Mouse (Mus musculus) urinary bladder, adult 18-20 months (tissue): Measurements from ENCODE around the gene Sdk2.

Experiments
- DNase-seq, 2 experiments: peaks; one replicate each; pipeline ENCODE4 v3.0.0; 2022; ENCODE audit warnings: low spot score in 2 of 2, mixed read lengths in 2 of 2

Gene Sdk2

DNA sequence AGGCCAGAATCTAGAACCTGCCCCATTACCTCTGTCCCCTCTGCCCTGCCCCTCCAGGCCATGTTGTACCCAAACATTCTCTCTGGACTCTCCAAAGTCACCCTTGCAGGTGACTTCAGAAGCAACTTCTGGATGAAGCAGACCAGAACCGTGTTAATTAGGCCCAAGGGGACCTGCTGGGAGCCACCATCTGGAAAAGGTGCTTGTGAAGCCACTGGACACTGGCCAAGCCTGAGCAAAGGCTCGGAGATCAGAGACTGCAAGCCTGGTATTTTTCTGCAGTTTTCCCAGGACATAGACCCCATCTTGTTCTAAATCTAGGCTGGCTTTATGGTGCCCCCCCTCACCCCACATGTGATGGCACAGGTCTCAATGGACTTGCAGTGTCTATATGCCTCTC, 138.0 kb downstream of the Sdk2 start:
- no peak for DNase-seq

DNA sequence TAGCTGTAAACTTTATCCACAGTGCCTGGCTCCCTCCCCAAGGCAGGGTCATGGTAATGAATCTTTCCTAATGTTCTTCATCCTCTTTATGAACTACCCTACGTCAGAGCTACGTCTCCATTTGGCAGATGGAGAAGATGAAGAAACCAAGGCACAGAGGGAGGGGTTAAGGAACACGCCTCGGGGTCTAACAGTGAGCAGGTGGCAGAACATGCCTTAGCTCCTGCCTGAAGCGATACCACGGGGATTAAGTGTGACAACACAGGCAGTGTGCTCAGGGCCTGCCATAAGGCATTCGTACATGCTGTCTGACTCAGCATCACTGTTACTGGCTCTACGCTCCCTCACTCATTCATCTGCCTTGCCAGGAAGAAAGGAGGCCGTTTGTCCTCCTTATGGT, 138.6 kb downstream of the Sdk2 start:
- no peak for DNase-seq

DNA sequence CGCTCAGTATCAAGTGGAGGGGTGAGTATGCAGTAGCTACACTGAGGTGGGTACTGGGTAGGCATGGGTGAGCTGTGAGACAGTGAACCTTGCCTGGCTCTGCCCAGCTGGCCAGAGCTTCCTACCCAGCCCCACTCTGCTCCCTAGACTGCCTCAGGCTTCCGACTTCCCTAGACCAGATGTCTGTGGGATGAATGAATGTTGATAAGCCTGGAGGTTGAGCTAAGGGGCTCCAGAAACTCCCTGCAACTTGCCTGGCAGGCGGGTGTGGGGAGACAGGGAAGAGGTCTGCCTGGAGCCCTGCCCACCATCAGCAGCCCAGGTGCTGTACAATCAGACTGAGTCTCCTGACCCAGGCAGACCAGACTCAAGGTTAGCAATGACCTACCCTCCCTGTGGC, 139.0 kb downstream of the Sdk2 start:
- no peak for DNase-seq

DNA sequence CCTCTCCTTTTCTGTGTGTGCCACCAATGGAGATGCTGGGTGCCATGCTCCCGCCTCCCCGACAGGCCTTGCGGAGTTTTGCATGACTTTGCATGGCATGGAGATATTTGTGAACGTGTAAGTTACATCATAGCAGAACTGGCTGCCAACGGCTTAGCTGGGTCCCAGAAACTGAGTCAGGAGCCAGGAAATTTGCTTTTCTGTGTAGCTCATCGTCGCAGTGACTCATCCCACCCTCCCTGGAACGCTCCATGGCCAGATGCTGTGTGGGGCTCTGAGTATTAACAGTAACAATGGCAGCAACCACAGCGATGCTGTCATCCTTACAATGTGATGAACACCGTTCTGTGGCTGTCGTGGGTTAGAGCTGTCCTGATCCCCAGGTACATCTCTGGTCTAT, 139.6 kb downstream of the Sdk2 start:
- peak in 1 of 2 experiments; percentile 15 for DNase-seq

DNA sequence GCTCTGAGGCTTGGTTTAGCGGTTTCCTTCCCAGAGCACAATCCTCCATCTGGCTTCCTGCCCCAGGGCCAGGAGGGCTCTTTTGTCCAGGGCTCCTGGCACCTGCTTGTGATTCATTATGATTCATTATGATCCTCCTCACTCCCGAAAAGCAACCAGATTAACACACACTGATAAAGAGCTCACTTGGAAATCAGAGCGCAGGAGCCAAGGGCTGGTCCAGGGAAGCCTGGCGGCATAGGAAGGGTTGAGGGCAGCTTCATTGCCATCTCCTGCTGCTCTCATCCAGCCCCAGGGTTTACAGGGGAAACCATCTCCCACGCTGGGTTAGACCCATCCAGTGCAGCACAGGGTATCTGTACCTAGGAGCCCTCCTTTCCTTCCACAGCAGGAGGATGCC, 143.7 kb downstream of the Sdk2 start:
- DNase-seq: no peak

DNA sequence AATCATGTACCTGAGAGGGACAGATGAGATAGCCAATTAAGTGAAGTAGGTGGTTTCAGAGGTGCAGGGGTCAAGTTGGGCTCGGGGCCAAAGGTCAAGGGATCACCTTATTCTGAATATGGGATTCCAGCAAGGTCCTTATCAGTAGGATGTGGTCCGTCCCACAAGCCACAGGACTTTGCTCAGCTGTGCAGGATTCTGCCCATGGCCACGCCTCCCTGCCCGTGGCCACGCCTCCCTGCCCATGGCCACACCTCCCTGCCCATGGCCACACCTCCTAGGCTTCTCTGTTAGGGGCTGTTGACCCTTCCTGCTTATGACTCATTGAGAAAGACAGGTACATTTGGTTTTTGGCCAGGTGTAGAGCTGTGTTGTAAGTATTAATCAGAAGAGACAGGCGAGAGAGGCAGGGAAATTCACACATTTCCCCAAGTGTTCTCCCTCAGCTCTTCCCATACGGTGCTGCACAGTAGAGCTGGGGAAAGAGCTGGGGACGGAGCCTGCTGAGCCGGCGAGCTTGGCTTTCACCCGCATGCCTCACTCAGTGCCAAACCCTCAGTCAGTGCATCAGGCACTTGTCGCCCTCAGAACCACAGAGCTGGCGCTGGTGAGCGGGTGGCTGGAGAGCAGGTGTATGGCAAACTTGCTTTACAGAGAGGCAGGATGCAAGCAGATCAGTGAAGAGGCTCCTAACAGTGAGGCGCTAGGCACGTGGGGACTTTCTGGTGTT, 163.6 kb downstream of the Sdk2 start:
- DNase-seq: no peak

DNA sequence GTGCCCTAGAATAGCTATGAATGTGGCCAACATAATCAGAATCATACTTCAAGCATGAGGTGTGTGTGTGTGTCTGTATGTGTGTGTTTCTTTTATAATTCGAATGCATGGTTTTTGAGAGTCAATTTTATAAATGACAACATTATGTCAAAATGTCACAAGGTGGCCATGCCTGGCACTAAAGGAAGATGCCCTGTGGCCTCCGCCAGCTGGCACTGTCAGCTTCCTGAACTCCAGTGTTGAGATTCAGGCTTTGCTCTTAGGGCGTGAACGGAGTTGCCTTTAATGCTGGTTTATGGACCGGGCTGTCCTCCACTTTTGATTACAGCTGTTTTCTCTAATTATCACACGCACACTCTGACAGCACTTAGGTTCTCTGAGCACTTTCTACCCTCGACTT, 164.9 kb downstream of the Sdk2 start:
- no peak for DNase-seq

DNA sequence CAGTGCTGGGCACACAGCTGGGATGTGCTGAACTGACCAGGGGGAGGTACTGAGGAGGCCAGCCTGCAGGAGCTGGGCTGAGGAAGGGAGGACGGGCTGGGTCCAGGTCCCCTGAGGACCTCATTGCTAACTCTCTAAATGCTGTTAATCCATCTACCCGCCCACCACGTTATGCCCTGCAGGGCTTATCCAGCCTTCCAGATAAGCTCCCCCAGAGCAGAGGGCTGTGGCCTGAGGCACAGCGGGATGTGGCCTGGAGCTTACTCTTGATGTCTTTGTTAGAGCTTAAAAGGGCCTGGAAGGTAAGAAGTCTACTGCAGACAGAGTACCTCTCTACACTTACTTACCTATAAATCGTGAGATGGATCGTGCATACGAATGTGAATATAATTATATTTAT, 168.2 kb downstream of the Sdk2 start:
- DNase-seq: no peak

DNA sequence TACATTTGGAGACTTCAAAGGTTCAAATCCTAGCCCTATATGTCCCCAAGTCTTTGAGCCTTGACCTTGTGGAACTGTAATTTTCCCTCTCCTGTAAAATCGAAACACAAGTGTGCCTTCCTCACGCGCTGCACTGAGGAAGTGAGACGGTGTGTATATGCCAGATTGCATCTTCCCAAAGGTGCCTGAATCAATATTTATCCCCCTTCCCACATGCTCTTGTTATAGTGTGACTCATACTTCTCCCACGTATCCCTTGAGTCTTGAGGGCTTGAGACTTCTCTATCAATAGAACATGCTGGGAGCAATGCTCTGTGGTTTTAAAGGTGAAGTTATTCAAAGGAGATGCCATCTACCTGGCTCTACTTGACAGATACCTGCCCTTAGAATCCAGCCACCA, 170.8 kb downstream of the Sdk2 start:
- no peak for DNase-seq

DNA sequence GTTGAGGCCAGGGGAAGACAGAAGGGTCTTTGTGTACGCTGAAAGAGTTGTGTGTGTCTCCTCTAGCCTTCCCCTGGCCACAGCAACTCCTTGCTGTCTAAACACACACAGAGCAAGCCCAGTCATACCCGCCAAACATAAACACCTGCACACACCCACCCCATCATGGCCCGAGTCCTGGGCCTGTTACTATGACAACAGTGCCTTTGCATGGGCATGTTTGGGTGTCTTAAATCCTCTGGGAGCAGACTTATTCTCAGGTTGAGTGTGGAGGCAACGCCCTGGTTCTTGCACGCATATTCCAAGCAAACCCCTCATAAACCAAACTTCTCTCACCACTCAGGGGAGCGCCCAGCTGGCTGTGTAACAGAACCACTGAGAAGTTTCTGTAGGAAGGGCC, 173.9 kb downstream of the Sdk2 start:
- peak; percentile 9 to 33 for DNase-seq

DNA sequence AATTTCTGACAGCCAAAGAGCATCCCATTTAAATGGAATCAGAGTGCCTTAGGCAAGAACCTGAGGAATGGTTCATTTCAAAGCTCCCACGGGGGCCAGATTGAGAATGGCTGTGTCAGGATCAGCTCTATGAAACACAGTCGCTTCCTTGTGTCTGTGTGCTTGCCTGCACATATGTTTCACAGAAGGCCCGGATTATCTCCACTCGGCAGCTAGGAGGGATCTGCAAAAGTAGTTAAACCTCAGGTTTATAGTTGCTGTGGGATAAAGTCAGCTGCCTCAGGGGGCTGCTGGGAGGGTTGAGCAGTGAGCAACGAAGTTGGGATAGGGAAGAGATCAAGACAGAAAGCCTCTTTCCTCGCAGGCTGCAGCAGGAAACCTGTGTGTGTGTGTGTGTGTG, 174.8 kb downstream of the Sdk2 start:
- DNase-seq: no peak

DNA sequence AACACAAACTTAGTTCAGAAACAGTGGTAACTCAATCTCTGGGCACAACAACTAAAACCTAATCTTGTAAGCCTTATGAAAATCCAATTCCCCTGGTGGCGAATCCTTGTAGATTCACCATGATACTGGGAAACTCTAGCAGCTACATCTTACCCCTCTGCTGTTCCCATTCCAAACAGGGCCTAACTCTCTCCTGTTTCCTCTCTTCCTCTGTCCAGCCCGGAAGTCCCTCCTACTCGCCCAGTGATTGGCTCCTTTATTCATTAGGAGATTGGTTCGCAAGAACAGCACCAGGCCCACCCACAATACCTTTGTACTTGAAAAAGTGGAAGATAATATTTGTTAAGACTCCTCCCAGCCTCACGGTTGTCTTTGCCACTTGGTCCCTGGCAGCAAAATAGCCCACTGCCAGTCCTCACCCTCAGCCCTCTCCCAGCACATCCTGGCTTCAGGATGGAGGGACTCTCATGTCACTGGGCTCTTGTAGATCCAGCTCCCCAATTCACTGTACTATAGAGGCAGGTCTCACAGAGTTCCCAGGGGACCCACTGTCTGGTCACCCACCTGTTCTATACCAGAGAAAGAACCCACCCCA, 178.6 kb downstream of the Sdk2 start:
- DNase-seq: no peak

DNA sequence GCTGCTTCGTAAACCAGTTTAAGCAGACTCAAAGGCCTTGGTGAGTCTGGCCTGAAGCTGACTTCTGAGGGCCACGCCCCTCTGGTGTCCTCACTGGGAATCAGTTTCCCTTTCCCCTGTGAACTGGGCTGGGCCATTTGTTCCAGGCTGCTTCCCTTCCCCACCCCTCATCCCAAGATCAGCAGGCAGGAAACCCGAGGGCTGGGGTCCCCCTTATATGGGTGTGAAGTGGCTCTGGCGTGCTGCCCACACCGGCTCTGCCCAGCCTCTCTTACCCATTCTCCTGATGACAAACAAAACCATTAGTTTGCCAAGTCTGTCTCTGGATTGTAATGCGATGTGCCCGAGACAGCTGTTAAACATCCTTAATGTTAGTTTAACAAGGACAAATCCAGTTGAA, 180.5 kb downstream of the Sdk2 start:
- no peak for DNase-seq

DNA sequence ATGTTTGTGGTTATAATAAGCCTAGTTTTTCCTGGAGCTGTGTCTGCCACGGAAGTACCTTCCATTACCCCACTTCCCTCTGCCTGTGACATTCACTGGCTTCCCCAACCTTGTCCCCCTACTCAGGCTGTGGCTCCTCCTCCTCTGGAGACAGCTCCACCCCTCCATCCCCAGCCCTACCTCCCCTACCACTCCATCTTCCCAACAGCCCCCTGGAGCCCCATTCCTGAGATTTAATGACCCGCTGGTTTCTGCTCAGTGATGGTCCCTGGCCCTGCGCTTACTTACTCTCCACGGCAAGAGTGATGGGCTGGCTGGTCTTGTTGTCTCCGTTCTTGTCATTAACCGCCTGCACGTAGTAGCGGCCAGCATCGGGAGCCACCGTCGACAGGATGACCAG, 181.9 kb downstream of the Sdk2 start:
- no peak for DNase-seq

DNA sequence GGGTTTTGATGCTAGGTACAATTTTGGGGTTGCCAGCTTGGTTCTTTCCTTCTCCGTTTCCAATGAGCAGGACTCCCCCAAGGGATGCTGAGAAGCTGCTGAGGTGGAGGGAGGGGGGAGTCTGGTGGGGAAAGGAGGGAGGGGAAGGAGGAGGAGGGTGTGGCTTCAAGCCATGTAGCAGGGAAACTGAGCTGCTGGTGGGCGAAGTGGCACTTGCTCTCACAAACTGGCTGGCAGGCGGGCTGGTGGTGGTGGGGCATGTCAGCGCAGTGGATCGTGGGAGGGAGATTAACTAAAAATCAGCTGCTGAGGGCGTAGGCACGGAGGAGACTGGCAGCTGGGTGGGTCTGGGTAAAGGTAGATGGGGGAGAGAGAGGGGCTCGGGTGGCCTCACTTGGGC, 183.8 kb downstream of the Sdk2 start:
- no peak for DNase-seq

DNA sequence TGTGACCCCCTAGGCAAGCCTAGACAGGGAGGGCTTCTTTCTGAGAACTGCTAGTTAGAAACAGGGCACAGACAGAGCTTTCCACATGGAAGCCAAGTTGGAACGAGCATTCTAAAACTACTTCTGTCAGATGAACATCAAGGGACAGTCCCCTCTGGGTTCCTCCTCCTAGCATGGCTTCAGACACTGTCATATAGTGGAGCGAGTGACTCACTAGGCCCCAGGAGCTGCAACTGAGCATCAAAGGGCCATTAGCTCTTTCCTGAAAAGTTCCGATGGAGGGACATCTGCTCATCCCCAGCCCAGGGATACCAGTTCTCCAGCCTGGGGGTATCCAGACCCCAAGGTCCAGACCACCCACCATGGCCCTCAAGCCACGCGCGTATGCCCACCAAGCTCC, 185.0 kb downstream of the Sdk2 start:
- DNase-seq: no peak

DNA sequence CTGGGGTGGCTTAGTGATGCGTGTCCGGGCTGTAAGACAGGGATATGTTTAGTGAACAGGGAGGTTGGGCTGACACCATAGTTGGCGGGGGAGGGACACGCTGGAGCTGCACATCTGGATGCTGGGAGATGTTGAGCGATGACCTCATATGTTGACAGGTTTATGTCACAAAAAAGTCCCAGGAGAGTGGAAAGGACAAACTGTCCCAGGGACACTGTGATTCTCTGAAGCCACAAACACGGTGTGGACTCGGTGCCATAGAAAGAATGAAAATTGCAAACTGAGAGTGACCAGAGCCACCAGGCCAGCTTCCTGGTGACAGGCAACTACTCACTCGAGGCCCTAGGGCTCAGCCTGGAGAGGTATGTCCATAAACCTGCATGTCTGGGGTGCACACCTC, 199.8 kb downstream of the Sdk2 start:
- no peak for DNase-seq

DNA sequence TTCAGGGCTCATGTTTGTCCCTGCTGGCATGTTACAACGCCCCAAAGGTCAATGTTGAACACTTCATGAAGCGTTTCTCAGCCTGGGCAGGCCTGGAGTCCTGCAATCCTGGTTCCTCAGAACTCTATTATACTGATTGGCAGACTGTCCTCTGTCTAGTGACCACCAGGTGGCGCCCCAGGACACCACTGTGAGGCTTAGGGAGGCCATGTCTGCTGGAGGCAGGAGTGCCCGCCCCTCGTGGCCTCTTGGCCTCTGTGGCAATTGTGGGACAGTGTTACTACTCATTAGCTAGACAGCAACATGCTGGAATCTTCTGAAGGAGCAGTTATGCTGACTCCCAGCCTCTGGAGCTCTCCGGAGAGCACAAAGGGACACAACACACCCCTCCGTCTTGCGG, 201.2 kb downstream of the Sdk2 start:
- DNase-seq: peak; percentile 73 to 82

DNA sequence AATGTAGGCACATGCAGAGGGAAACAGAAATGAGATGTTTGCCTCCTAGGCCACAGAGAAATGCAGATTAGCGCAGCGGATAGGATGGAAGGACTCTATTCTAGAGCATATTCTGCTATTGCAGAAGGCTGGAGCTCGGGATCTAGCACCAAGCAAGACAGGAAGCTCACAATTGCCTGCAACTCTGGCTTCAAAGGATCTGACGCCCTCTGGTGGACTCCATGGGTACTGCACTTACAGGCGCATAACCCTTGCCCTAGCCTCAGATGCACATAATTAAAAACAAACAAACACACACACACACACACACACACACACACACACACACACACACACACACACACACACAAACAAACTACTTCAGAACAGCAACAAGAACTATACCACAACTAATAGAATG, 203.4 kb downstream of the Sdk2 start:
- DNase-seq: no peak

DNA sequence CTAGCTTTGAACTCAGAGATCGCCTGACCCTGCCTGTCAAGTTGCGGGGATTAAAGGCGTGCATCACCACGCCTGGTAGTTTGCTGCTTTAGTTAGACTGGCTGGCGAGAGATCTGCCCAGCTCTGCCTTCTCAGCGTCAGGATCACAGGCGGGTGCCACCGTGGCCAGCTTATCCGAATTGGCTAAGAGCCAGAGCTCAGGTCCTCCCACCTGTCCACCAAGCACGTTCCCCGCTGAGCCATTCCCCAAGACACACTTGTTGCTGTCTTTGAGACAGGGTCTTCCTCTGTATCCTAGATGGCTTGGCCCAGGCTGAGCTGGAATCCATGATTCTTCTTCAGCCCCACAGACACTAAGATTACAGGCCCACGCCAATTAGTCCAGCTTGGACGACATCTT, 211.2 kb downstream of the Sdk2 start:
- no peak for DNase-seq

DNA sequence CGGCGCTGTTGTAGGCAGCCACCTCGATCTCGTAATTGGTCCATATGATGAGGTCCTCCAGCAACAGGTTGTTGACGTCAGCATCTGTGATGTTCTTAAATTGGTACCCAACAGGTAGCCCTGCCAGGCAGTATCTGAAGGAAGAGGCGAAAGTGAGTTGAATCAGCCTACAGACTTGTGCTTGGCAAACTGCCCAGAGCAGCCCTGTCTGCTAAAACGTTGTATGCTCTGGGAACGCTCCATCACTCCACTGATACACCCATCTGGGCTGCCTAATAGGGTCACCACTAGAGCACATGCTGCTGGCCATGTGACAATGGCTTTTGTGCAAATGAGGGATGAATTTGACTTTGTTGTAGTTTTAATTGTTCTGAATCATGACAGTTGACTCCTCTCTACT, 215.1 kb downstream of the Sdk2 start:
- DNase-seq: no peak

DNA sequence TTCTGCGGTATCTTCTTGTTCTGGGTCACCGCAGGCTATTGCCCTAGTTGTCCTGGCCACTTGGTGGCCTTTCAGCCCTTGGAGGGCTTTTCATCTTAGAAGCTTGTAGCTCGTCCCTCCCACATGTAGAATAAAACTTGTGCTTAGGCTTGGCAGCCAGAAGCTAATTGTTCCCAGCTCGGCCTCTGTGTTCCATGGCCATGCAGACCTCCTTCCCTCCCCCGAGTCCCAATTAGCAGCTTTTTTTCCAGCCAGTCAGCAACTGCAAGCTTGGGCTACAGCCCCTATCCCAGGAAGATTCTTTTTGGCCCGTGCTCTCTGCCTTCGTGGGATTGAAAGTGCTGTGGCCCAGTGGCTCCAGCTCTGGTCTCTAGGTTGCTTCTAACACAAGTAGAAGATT, 217.5 kb downstream of the Sdk2 start:
- no peak for DNase-seq

DNA sequence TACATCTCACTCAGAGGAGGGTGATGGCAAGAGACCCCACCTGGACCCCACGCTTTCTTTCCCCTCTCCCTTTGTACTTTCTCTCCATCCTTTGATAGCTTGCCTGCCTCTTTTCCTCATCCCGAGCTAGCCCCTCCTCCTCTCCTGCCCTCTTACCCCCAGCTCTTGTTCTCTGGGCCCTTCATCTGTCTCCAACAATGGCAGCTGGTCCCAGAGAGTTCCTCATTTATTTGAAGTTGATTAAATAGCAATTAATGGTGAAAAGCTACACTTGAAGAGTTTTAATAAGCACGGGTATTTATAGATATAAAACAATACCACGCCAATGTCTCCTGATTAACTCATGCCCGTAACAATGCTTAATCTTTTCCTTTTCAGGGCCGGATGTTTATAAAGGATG, 222.9 kb downstream of the Sdk2 start:
- no peak for DNase-seq

DNA sequence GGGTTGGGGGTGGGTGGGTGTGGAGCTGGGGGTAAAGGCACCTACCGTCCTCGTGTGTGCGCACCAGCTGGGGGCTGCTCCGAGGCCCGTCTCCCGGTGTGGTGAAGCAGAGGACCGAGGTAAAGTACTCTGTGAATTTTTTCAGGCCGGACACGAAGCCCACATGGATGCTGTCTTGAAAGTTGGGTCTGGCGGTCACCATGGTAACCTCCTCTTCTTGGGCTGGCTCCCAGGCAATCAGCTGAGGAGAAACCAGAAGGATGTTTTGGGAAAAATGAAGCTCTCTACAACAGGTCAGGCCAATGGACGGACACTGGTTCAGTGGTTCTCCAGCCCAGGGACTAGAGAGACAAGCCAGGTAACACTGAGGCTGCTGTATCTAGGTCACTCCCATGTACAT, 224.0 kb downstream of the Sdk2 start:
- DNase-seq: no peak
